Mouse (Mus musculus) fat pad, adult 2 months (tissue): ENCODE results near the gene Cuedc1.

ENCODE experiments used
- DNase-seq: peaks from one replicate; pipeline ENCODE4 v3.0.0-alpha.2; 2011; ENCODE audit warnings: low read depth, low spot score; ENCODE audit errors: extremely low read depth

Cuedc1 gene

DNA sequence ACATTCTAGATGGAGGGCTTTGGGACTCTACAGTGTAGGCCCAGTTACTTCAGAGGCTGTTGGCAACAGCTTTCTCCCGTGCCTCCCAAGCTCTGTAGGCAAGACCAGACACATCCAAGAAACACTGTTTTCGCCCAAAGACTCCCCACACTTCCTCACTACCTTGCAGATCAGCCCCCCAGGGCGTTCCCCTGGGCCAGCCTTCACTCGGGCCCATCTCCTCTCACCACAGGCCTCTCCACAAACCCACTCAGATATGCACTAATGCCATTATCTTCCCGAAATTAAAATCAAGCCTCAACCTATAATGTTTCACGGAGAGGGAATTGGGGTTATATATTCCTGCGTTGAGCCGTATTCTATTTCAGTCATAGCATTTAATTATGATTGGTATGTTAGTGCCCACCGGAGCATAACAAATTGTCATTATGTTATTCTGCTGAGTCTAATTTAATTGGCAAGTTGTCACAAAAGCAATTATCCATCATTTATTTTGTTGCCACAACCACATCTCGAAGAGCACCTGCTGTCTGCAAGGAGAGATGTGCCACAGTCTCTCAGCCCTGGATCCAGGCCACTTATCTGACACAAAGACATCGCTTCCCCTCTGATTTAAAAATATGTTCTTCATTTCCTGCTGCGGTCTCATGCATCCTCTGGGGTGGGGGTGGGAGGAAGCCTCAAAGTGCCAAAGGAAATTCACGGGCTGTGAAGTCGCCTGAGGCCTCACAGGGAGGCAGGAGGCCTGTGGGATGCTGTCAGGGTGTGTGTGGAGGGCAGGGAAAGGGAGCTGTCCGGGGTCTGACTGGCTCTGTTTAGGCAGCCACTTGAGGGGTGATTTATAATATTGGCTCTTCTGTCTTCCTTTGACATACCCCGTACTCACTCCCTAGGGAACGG is 135.9 kb downstream of the Cuedc1 start:
- DNase-seq = no peak

DNA sequence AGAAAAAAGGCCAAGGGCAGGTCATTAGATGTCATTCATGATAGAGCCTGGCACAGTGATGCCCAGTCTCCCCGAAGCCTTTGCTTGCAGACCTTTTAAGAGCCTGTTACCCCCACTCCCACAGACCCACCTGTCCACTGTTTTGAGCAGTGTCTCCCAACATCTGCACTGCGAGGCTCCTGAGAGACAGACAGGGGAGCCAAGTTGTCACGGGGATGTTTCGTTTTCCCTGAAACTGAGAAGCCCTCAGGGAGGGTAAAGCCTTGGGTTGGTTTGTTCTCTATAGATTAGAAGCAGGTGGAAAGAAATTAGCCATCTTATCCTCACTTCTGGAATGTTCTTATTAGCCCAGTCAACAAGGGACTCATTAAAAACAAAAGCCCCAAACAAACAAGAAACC is 136.9 kb downstream of the Cuedc1 start:
- no peak for DNase-seq

DNA sequence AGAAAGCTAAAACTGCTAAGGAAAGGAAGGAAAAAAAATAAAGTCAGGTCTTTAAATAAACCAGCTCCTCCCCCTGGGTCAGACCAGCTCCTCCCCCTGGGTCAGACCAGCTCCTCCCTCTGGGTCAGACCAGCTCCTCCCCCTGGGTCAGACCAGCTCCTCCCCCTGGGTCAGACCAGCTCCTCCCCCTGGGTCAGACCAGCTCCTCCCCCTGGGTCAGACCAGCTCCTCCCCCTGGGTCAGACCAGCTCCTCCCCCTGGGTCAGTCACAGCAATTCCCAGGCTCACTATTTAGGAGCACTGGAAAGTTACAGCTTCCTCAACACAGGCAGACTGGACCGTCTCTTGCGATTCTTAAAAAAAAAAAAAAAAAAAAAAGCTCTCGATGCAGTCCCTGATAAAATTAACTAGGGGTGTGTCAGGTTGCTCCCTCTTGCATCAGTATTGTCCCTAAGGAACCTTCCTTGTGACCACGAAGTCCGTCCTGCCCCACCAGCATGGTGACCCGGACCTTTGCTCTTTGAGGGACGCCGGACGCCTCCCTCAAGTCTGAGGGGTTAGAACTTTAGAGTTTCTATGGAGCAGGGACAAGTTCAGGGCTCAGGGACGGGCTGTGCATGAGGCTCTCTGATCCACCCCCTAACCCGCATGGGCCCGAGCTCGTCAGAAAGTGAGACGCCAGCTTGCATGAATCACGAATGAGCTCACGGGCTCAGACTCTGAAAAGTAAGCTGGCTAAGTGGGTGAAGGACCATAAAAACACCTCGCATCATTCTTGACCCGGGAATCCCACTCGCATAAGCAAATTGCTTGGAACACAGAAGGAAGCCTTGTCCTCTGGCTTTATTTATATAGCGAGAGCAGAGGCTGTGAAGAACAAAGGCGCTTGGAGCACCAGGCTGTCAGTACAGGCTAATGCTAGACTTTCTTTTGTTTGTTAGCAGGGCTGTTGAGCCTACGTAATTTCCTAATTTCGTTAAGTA is 137.7 kb downstream of the Cuedc1 start:
- no peak for DNase-seq

DNA sequence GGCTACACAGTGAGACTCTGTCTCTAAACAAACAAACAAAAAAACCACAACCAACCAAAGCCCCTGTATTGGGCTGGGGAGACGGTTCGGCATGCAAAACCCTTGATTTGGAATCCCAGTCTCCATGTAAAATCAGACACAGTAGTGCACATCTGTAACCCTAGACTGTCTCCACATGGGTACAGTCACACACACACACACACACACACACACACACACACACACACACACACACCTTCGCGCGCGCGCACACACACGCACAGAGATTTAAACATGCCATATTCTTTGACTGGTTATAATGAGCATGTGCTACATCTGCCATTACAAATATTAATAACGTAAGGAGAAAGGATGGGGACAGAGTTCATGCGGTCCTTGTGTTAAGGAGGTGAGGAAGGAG is 142.4 kb downstream of the Cuedc1 start:
- DNase-seq = no peak

DNA sequence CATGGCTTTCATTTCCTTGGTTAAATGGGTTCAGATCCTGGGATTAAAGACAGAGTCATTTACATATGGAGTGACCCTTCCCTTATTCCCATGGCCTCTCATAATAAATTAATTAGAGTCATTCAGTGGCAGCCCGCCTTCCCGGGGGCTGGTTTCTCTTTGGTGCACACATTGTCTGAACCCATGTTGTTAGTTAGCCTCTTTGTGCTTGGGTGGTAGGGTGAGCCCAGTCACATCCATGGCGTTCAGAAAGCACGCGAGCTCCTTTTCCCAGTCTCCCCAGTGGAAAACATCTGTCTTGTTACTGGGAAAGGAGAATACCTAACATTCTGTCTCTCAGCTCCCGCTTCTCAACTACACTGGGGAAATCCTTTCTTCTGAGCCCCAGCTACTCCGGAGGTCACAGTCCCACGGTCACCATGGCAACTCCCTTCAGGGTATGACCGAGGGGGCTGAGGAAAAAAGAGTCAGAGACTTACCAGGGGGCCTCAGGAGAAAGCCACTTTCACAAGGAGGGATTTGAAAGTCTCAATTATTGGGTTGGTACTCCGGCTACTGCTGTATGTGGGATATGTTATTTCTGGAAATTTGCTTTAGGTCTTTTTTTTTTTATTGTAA is 143.0 kb downstream of the Cuedc1 start:
- no peak for DNase-seq

DNA sequence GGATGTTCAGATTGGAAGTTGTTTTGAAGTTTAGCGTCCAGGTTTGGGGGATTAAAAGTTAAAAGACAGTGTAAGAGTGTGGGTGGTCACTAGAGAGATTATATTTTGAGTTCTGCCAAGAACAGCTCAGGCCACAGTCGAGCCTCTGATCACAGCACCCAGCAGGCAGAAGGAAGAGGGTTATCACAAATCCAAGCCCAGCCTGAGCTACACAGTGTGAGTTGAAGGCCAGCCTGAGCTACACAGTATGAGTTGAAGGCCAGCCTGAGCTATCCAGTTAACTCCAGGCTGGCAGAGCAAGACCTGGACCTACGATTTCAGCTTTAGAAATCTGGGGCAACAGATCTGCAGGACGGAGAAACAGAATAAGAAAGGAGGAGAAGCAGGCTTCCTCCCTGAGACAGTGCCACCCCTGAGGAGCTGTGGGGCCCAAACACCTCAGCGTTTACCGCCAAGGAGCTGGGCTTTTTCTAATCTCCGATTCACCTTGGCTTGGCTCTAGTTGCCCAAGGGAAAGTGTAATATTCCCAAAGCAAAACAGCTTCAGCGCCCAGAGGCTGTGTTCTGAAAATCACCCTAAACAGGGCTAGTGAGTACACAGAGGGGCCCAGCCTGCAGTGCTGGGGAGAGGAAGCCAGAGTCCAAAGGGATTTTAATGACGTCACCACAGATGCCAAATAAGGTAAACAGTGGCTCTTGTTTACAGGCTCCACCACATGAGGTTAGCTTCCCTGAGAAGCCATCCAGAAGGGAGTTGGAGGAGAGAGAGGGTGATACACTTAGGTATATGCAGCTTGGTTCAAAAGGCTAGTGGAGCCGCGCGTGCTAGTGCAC is 143.8 kb downstream of the Cuedc1 start:
- no peak for DNase-seq
